Mouse (Mus musculus) ES-E14 (cell line): ENCODE measurements around the gene Ccdc184. TPM values are rescaled to one million over a fixed set of nuclear protein-coding genes. Genes with fewer than 3 reads are reported as not detected.

Experiments
- DNase-seq: peaks from one replicate; pipeline ENCODE4 v3.0.0-alpha.2; 2013; ENCODE audit warnings: low read depth, low spot score
- H3K27ac ChIP-seq: 2 replicates; pipeline ENCODE4 v1.5.1; 2012; ENCODE audit warnings: low read depth, mild to moderate bottlenecking, low read length, moderate library complexity, mixed read lengths; ENCODE audit not compliant: poor library complexity, insufficient read depth, severe bottlenecking
- H3K36me3 ChIP-seq: 2 replicates; pipeline ENCODE4 v1.6.1; 2012; ENCODE audit warnings: mild to moderate bottlenecking, low read length, moderate library complexity, mixed read lengths; ENCODE audit not compliant: control insufficient read depth, poor library complexity, insufficient read depth, severe bottlenecking
- H3K4me1 ChIP-seq, 2 experiments: fragments of 150-350 bp in 1 of 2; sonication (generic) in 1 of 2; 2 replicates each; pipeline ENCODE4 v1.6.1; 2012; ENCODE audit warnings: low read length in 2 of 2, mild to moderate bottlenecking in 1 of 2, mixed read lengths in 1 of 2; ENCODE audit not compliant: control insufficient read depth in 2 of 2, insufficient read depth in 2 of 2, poor library complexity in 1 of 2
- H3K4me3 ChIP-seq, 2 experiments: fragments of 150-350 bp in 1 of 2; sonication (generic) in 1 of 2; 2 replicates each; pipeline ENCODE4 v1.5.1; 2012; ENCODE audit warnings: low read length in 2 of 2, low read depth in 1 of 2, mild to moderate bottlenecking in 1 of 2, mixed read lengths in 1 of 2; ENCODE audit not compliant: insufficient read depth in 1 of 2, poor library complexity in 1 of 2, severe bottlenecking in 1 of 2
- H3K9ac ChIP-seq: 2 replicates; pipeline ENCODE4 v1.6.1; 2012; ENCODE audit warnings: low read depth, mild to moderate bottlenecking, low read length, mixed read lengths; ENCODE audit not compliant: poor library complexity, insufficient read depth, severe bottlenecking
- H3K9me3 ChIP-seq: fragments of 150-350 bp; sonication (generic); 2 replicates; pipeline ENCODE4 v1.6.1; 2012; ENCODE audit warnings: low read depth, mild to moderate bottlenecking, low read length; ENCODE audit not compliant: control insufficient read depth, insufficient read depth
- CHD2 ChIP-seq: IDR thresholded peaks from 2 replicates; pipeline ENCODE4 v1.6.1; 2014; ENCODE audit warnings: mild to moderate bottlenecking, low read depth, low read length, inconsistent platforms
- HCFC1 ChIP-seq: IDR thresholded peaks from 2 replicates; pipeline ENCODE4 v1.6.1; 2012; ENCODE audit warnings: low read length, inconsistent platforms, borderline replicate concordance; ENCODE audit not compliant: insufficient read depth
- MAFK ChIP-seq: IDR thresholded peaks from 2 replicates; pipeline ENCODE4 v1.6.1; 2014; ENCODE audit warnings: mild to moderate bottlenecking, low read depth, low read length, inconsistent platforms; ENCODE audit not compliant: insufficient read depth
- ZC3H11A ChIP-seq: IDR thresholded peaks from 2 replicates; pipeline ENCODE4 v1.6.1; 2012; ENCODE audit warnings: low read depth, mild to moderate bottlenecking, inconsistent platforms, low read length, borderline replicate concordance
- ZNF384 ChIP-seq: IDR thresholded peaks from 2 replicates; pipeline ENCODE4 v1.6.1; 2012; ENCODE audit warnings: low read depth, low read length, inconsistent platforms
- in situ Hi-C, 2 experiments: fragments of 600-800 bp; cut with MboI; formaldehyde crosslinking; loops; one replicate each; pipeline ENCODE4 v1.15.1; 2025; ENCODE audit warnings: low sequenced_read_pairs in 2 of 2, inconsistent platforms in 1 of 2; ENCODE audit not compliant: unreplicated experiment in 2 of 2
- total RNA-seq: library from RNA; depleted of rRNA; stranded (reverse); fragments of 300-350 nt; gene quantifications from 2 replicates; pipeline ENCODE4 v1.2.3, GENCODE M21; 2012

Gene Ccdc184
- total RNA-seq, 1 experiment: 0.80 TPM

DNA sequence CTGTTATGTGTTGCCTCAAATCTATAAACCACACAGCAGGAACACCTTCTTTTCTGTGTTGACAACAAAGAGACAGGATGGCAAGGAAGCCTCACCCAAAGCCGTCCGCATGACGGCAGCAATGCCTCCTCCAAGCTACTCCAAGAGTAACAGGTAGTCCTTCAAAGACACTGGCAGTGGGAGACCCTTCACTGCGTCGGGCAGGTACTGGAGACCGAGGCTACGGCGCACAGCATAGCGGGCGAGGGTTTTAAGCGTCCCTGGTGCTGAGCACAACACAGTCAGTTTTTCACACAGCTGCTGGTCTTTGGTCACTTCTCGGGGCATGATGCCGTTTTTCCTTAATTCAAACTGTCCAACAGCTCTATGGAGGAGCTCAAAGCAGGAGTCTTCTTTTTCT lies 31.3 kb upstream of the Ccdc184 start:
- peaks cover 0 to 4% of the 10 kb centered on the region in 2 experiments; a peak in 1 of 4 replicates for H3K4me1 ChIP-seq
- H3K36me3 ChIP-seq: peaks cover 28% of the 10 kb centered on the region; the same call in 1 of the 2 replicates
- no peaks in the 10 kb centered on the region for H3K9me3 ChIP-seq
- no peak overlapping the region for H3K9ac ChIP-seq
- in situ Hi-C loops: no loop called here
- TF ChIP-seq MAFK: no peak
- no peak for TF ChIP-seq CHD2
- TF ChIP-seq ZNF384: no peak
- TF ChIP-seq ZC3H11A: no peak
- TF ChIP-seq HCFC1: no peak
- H3K4me3 ChIP-seq: no peak overlapping the region
- H3K27ac ChIP-seq: no peak overlapping the region
- DNase-seq: no peak

GRCm38 (mm10) chr15:98136871-98137270 lies 30.1 kb upstream of the Ccdc184 start:
- no peak for DNase-seq
- no peaks in the 10 kb centered on the region for H3K9me3 ChIP-seq
- in situ Hi-C loops: no loop called here
- no peak overlapping the region for H3K4me3 ChIP-seq
- H3K36me3 ChIP-seq: peaks cover 26% of the 10 kb centered on the region; the same call in 1 of the 2 replicates
- peaks cover 0 to 2% of the 10 kb centered on the region in 2 experiments; a peak in 1 of 4 replicates for H3K4me1 ChIP-seq
- H3K27ac ChIP-seq: no peak overlapping the region
- no peak for TF ChIP-seq ZC3H11A
- TF ChIP-seq MAFK: no peak
- no peak for TF ChIP-seq HCFC1
- no peak for TF ChIP-seq CHD2
- TF ChIP-seq ZNF384: no peak
- H3K9ac ChIP-seq: no peak overlapping the region

DNA sequence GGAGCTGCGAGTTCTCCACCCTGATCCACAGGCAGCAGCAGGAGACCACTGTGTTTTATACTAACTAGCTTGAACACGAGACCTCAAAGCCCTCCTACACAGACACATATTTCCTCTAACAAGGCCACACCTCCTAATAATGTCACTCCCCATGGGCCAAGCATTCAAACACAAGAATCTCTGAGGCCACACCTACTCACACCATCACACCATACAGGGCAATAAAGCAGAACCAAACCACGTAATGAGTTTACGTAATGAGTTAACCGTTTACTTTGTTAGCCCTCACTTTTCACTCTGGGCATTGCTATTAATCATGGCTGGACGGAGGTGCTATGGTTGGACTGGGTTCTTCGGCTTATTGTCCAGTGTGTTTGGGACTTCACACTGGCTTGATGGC lies 27.2 kb upstream of the Ccdc184 start:
- in situ Hi-C loops: no loop called here
- Histone ChIP-seq H3K9ac (no peak overlapping the region), H3K4me1 (peaks cover 0 to 6% of the 10 kb centered on the region in 2 experiments; a peak in 1 of 4 replicates), H3K4me3 (no peak overlapping the region), H3K9me3 (no peaks in the 10 kb centered on the region), H3K27ac (no peak overlapping the region), H3K36me3 (peaks cover 15% of the 10 kb centered on the region; the same call in 1 of the 2 replicates)
- TF ChIP-seq ZC3H11A (no peak), MAFK (no peak), HCFC1 (no peak), CHD2 (no peak)
- DNase-seq: no peak

- TF ChIP-seq ZNF384 (no peak), MAFK (no peak), CHD2 (no peak), HCFC1 (no peak), ZC3H11A (no peak)
- no peak overlapping the region for H3K27ac ChIP-seq
- in situ Hi-C loops: no loop called here
- no peak overlapping the region for H3K9ac ChIP-seq
- no peak overlapping the region for H3K4me3 ChIP-seq
- no peaks in the 10 kb centered on the region for H3K9me3 ChIP-seq
- no peak for DNase-seq
- H3K36me3 ChIP-seq: peaks cover 8% of the 10 kb centered on the region; the same call in 1 of the 2 replicates
- peaks cover 0 to 6% of the 10 kb centered on the region in 2 experiments; a peak in 1 of 4 replicates for H3K4me1 ChIP-seq
Measured at GRCm38 (mm10) chr15:98140809-98141208, 26.1 kb upstream of the Ccdc184 start.

- TF ChIP-seq ZNF384 (no peak), MAFK (no peak), CHD2 (no peak), HCFC1 (no peak), ZC3H11A (no peak)
- peaks cover 0 to 6% of the 10 kb centered on the region in 2 experiments; a peak in 1 of 4 replicates for H3K4me1 ChIP-seq
- in situ Hi-C loops: no loop called here
- DNase-seq: no peak
- peaks cover 4% of the 10 kb centered on the region; the same call in 1 of the 2 replicates for H3K36me3 ChIP-seq
- H3K9ac ChIP-seq: no peak overlapping the region
- no peak overlapping the region for H3K27ac ChIP-seq
- no peaks in the 10 kb centered on the region for H3K9me3 ChIP-seq
- no peak overlapping the region for H3K4me3 ChIP-seq
Measured at GRCm38 (mm10) chr15:98142515-98142914, 24.4 kb upstream of the Ccdc184 start.
